Mouse (Mus musculus) erythroid progenitor cell, adult 5-6 weeks (primary cell): Measurements from ENCODE around the gene Hist2h2be. TPM values are rescaled to one million over a fixed set of nuclear protein-coding genes. Genes with fewer than 3 reads are reported as not detected.

Experiments
- total RNA-seq, 2 experiments: library from RNA; stranded (forward) in 1 of 2; stranded (reverse) in 1 of 2; fragments of 150-400 nt in 1 of 2; fragments of 186-747, 209-891 nt in 1 of 2; gene quantifications; 2 replicates each; pipeline versions ENCODE4 v1.2.3 to v1.2.4; 2015 to 2017; ENCODE audit warnings: low replicate concordance in 2 of 2

Gene Hist2h2be
- total RNA-seq, 2 experiments from 2014 or later = 35.9 to 50.7 TPM

Other genes with a start within 250 kb of the Hist2h2be start
- gene Plekho1, start 225.1 kb upstream of the Hist2h2be start, total RNA-seq (2015; ENCODE audit: low replicate concordance) = 12.6 and 13.4 TPM in 2 replicates
- 8.6 and 18.6 TPM in 2 replicates for gene Plekho1, start 225.1 kb upstream of the Hist2h2be start, total RNA-seq (2017; ENCODE audit: low replicate concordance)
- gene Vps45, start 162.7 kb upstream of the Hist2h2be start, total RNA-seq (2015; ENCODE audit: low replicate concordance) = 9.0 and 32.3 TPM in 2 replicates
- 8.2 and 34.4 TPM in 2 replicates for gene Vps45, start 162.7 kb upstream of the Hist2h2be start, total RNA-seq (2017; ENCODE audit: low replicate concordance)
- gene Otud7b, start 116.6 kb upstream of the Hist2h2be start, total RNA-seq (2015; ENCODE audit: low replicate concordance) = 4.6 and 9.4 TPM in 2 replicates
- gene Otud7b, start 116.6 kb upstream of the Hist2h2be start, total RNA-seq (2017; ENCODE audit: low replicate concordance) = 28.5 and 37.6 TPM in 2 replicates
- gene Mtmr11, start 59.1 kb upstream of the Hist2h2be start, total RNA-seq (2015; ENCODE audit: low replicate concordance) = not detected in 2 replicates
- not detected in 2 replicates for gene Mtmr11, start 59.1 kb upstream of the Hist2h2be start, total RNA-seq (2017; ENCODE audit: low replicate concordance)
- 19.8 and 38.1 TPM in 2 replicates for gene Sf3b4, start 48.8 kb upstream of the Hist2h2be start, total RNA-seq (2015; ENCODE audit: low replicate concordance)
- 6.2 and 9.5 TPM in 2 replicates for gene Sf3b4, start 48.8 kb upstream of the Hist2h2be start, total RNA-seq (2017; ENCODE audit: low replicate concordance)
- not detected in 2 replicates for gene Sv2a, start 40.0 kb upstream of the Hist2h2be start, total RNA-seq (2015; ENCODE audit: low replicate concordance)
- gene Sv2a, start 40.0 kb upstream of the Hist2h2be start, total RNA-seq (2017; ENCODE audit: low replicate concordance) = not detected in 2 replicates
- 10.8 and 11.3 TPM in 2 replicates for gene Bola1, start 1.4 kb upstream of the Hist2h2be start, total RNA-seq (2015; ENCODE audit: low replicate concordance)
- gene Bola1, start 1.4 kb upstream of the Hist2h2be start, total RNA-seq (2017; ENCODE audit: low replicate concordance) = 4.9 and 15.5 TPM in 2 replicates
- 6.8 and 8.4 TPM in 2 replicates for gene Hist2h2ab, start 1.3 kb upstream of the Hist2h2be start, total RNA-seq (2015; ENCODE audit: low replicate concordance)
- gene Hist2h2ab, start 1.3 kb upstream of the Hist2h2be start, total RNA-seq (2017; ENCODE audit: low replicate concordance) = 256 and 561 TPM in 2 replicates
- gene Hist2h2ac, start 239 bp upstream of the Hist2h2be start, total RNA-seq (2015; ENCODE audit: low replicate concordance) = 180 and 195 TPM in 2 replicates
- 7,308 and 8,144 TPM in 2 replicates for gene Hist2h2ac, start 239 bp upstream of the Hist2h2be start, total RNA-seq (2017; ENCODE audit: low replicate concordance)
- 1,103 and 1,242 TPM in 2 replicates for gene Hist2h3c2, start 18.0 kb downstream of the Hist2h2be start, total RNA-seq (2015; ENCODE audit: low replicate concordance)
- gene Hist2h3c2, start 18.0 kb downstream of the Hist2h2be start, total RNA-seq (2017; ENCODE audit: low replicate concordance) = 928 and 1,001 TPM in 2 replicates
- gene Hist2h2aa2, start 19.2 kb downstream of the Hist2h2be start, total RNA-seq (2015; ENCODE audit: low replicate concordance) = 454 and 530 TPM in 2 replicates
- 15,181 TPM in 1 of 2 replicates, not detected in the other for gene Hist2h2aa2, start 19.2 kb downstream of the Hist2h2be start, total RNA-seq (2017; ENCODE audit: low replicate concordance)
- gene Hist2h2aa1, start 24.4 kb downstream of the Hist2h2be start, total RNA-seq (2015; ENCODE audit: low replicate concordance) = not detected in 2 replicates
- gene Hist2h2aa1, start 24.4 kb downstream of the Hist2h2be start, total RNA-seq (2017; ENCODE audit: low replicate concordance) = 13,356 and 26,437 TPM in 2 replicates
- 79.3 and 122 TPM in 2 replicates for gene Hist2h3c1, start 25.6 kb downstream of the Hist2h2be start, total RNA-seq (2015; ENCODE audit: low replicate concordance)
- 53.9 and 62.7 TPM in 2 replicates for gene Hist2h3c1, start 25.6 kb downstream of the Hist2h2be start, total RNA-seq (2017; ENCODE audit: low replicate concordance)
- 928 and 1,194 TPM in 2 replicates for gene Hist2h4, start 42.2 kb downstream of the Hist2h2be start, total RNA-seq (2015; ENCODE audit: low replicate concordance)
- gene Hist2h4, start 42.2 kb downstream of the Hist2h2be start, total RNA-seq (2017; ENCODE audit: low replicate concordance) = 316 and 543 TPM in 2 replicates
- gene Hist2h3b, start 47.5 kb downstream of the Hist2h2be start, total RNA-seq (2015; ENCODE audit: low replicate concordance) = 2,922 and 3,470 TPM in 2 replicates
- 1,426 and 2,043 TPM in 2 replicates for gene Hist2h3b, start 47.5 kb downstream of the Hist2h2be start, total RNA-seq (2017; ENCODE audit: low replicate concordance)
- gene Hist2h2bb, start 48.6 kb downstream of the Hist2h2be start, total RNA-seq (2015; ENCODE audit: low replicate concordance) = 4,676 and 5,120 TPM in 2 replicates
- 18,393 and 25,698 TPM in 2 replicates for gene Hist2h2bb, start 48.6 kb downstream of the Hist2h2be start, total RNA-seq (2017; ENCODE audit: low replicate concordance)
- gene Fcgr1, start 72.8 kb downstream of the Hist2h2be start, total RNA-seq (2015; ENCODE audit: low replicate concordance) = 3.8 and 5.0 TPM in 2 replicates
- gene Fcgr1, start 72.8 kb downstream of the Hist2h2be start, total RNA-seq (2017; ENCODE audit: low replicate concordance) = 4.1 TPM in 1 of 2 replicates, not detected in the other
- not detected in 2 replicates for gene BC107364, start 231.2 kb downstream of the Hist2h2be start, total RNA-seq (2015; ENCODE audit: low replicate concordance)
- not detected in 2 replicates for gene BC107364, start 231.2 kb downstream of the Hist2h2be start, total RNA-seq (2017; ENCODE audit: low replicate concordance)